Mouse (Mus musculus): ENCODE data around the gene Rps15. TPM values are rescaled to one million over a fixed set of nuclear protein-coding genes. Genes with fewer than 3 reads are reported as not detected.

The Rps15 gene
- polyA plus RNA-seq, 1 experiment, result 2,641 TPM

- no peak overlapping the region for H3K27ac ChIP-seq (ENCODE audit: insufficient read depth, low read length)
- no peak for TF ChIP-seq POLR2A (IDR thresholded peaks at IDR 0.05; ENCODE audit: insufficient read depth, low read length)
- no peak for TF ChIP-seq CTCF (IDR thresholded peaks at IDR 0.05; ENCODE audit: low read depth, low read length)
- TF ChIP-seq EP300 (IDR thresholded peaks at IDR 0.05; ENCODE audit: insufficient read depth, low read depth, low read length), result no peak
- no peak overlapping the region for H3K4me3 ChIP-seq (ENCODE audit: low read depth, low read length)
- no peaks in the 10 kb centered on the region for H3K27me3 ChIP-seq (ENCODE audit: control insufficient read depth, insufficient read depth, low read length, poor library complexity, severe bottlenecking)
- H3K9me3 ChIP-seq (replicated peaks; ENCODE audit: control insufficient read depth, insufficient read depth, low read length, poor library complexity, severe bottlenecking), result no peaks in the 10 kb centered on the region
- H3K9ac ChIP-seq (ENCODE audit: low read depth, poor library complexity, severe bottlenecking), result no peak overlapping the region
- H3K36me3 ChIP-seq (ENCODE audit: control insufficient read depth, insufficient read depth, low read length, poor library complexity, severe bottlenecking), result peaks cover 16% of the 10 kb centered on the region
- no peaks in the 10 kb centered on the region for H3K4me1 ChIP-seq (ENCODE audit: control insufficient read depth, insufficient read depth, low read length)
Observed at GRCm38 (mm10) chr10:80271870-80272585, 20.2 kb upstream of the Rps15 start.

DNA sequence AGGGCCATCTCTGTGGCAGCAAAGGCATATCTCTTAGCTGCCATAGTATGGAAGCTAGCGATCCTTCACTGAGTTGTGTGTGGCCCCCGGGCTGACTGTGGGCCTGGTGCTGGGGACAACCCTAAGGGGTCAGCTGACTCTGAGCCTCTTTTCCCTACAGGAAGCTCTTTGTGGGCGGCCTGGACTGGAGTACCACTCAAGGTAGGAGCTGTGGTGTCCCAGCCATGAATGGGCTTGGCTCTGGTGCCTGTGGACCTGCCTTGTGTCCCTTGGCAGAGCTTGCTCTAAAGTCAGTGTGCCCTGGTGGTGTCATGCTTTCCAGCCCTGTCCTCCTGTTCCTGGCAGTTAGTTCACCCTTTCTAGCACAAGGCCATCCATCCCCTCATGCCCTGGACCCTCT, 18.4 kb upstream of the Rps15 start:
- H3K9me3 ChIP-seq (replicated peaks; ENCODE audit: control insufficient read depth, insufficient read depth, low read length, poor library complexity, severe bottlenecking), result no peaks in the 10 kb centered on the region
- H3K27me3 ChIP-seq (ENCODE audit: control insufficient read depth, insufficient read depth, low read length, poor library complexity, severe bottlenecking), result no peaks in the 10 kb centered on the region
- no peak overlapping the region for H3K9ac ChIP-seq (ENCODE audit: low read depth, poor library complexity, severe bottlenecking)
- peaks cover 19% of the 10 kb centered on the region for H3K36me3 ChIP-seq (ENCODE audit: control insufficient read depth, insufficient read depth, low read length, poor library complexity, severe bottlenecking)
- H3K27ac ChIP-seq (ENCODE audit: insufficient read depth, low read length), result no peak overlapping the region
- H3K4me1 ChIP-seq (ENCODE audit: control insufficient read depth, insufficient read depth, low read length), result no peaks in the 10 kb centered on the region
- no peak overlapping the region for H3K4me3 ChIP-seq (ENCODE audit: low read depth, low read length)
- TF ChIP-seq CTCF (IDR thresholded peaks at IDR 0.05; ENCODE audit: low read depth, low read length) (no peak), POLR2A (IDR thresholded peaks at IDR 0.05; ENCODE audit: insufficient read depth, low read length) (no peak), EP300 (IDR thresholded peaks at IDR 0.05; ENCODE audit: insufficient read depth, low read depth, low read length) (no peak)

DNA sequence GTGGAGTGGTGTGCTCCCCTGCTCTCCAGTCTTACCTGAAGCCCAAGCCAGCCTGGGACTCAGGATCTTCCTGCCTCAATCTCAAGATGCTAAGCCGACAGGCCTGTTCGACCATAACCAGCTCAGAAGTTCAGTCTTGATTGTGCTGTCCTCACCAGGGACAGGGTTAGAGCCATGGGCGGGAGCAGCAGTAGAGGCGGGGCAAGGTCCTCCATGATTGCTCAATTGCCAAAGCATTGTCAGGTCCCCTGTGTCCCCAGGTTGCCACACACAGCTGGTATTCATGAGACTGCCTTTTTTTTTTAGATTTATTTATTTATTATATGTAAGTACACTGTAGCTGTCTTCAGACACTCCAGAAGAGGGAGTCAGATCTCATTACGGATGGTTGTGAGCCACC, 16.0 kb upstream of the Rps15 start:
- Histone ChIP-seq H3K9me3 (replicated peaks; ENCODE audit: control insufficient read depth, insufficient read depth, low read length, poor library complexity, severe bottlenecking) (no peaks in the 10 kb centered on the region), H3K36me3 (ENCODE audit: control insufficient read depth, insufficient read depth, low read length, poor library complexity, severe bottlenecking) (peaks cover 35% of the 10 kb centered on the region), H3K4me1 (ENCODE audit: control insufficient read depth, insufficient read depth, low read length) (no peaks in the 10 kb centered on the region), H3K27ac (ENCODE audit: insufficient read depth, low read length) (no peak overlapping the region), H3K9ac (ENCODE audit: low read depth, poor library complexity, severe bottlenecking) (no peak overlapping the region), H3K4me3 (ENCODE audit: low read depth, low read length) (no peak overlapping the region), H3K27me3 (ENCODE audit: control insufficient read depth, insufficient read depth, low read length, poor library complexity, severe bottlenecking) (no peaks in the 10 kb centered on the region)
- no peak for TF ChIP-seq CTCF (IDR thresholded peaks at IDR 0.05; ENCODE audit: low read depth, low read length)
- TF ChIP-seq POLR2A (IDR thresholded peaks at IDR 0.05; ENCODE audit: insufficient read depth, low read length), result no peak
- TF ChIP-seq EP300 (IDR thresholded peaks at IDR 0.05; ENCODE audit: insufficient read depth, low read depth, low read length), result no peak

DNA sequence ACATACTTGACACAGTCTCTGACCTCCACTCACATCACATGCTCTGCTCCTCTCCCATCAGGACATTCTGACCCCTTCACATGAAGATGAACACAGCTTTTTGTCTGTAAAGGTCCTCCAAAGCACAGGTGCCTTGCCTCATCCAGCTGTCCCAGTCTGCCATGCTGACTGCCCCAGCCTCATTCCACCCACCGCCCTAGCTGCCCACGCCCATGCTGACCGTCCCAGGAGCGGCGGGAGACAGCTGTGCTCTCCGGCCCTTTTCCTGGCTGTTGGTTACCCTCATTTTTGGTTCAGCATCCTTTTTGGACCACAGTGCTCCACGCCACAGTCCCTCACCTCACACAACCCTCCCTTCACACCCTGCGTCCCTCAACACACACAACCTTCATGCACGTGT, 13.9 kb upstream of the Rps15 start:
- H3K9ac ChIP-seq (ENCODE audit: low read depth, poor library complexity, severe bottlenecking), result no peak overlapping the region
- no peaks in the 10 kb centered on the region for H3K27me3 ChIP-seq (ENCODE audit: control insufficient read depth, insufficient read depth, low read length, poor library complexity, severe bottlenecking)
- TF ChIP-seq CTCF (IDR thresholded peaks at IDR 0.05; ENCODE audit: low read depth, low read length) (no peak), POLR2A (IDR thresholded peaks at IDR 0.05; ENCODE audit: insufficient read depth, low read length) (no peak), EP300 (IDR thresholded peaks at IDR 0.05; ENCODE audit: insufficient read depth, low read depth, low read length) (no peak)
- H3K36me3 ChIP-seq (ENCODE audit: control insufficient read depth, insufficient read depth, low read length, poor library complexity, severe bottlenecking), result peaks cover 45% of the 10 kb centered on the region
- H3K4me1 ChIP-seq (ENCODE audit: control insufficient read depth, insufficient read depth, low read length), result no peaks in the 10 kb centered on the region
- H3K4me3 ChIP-seq (ENCODE audit: low read depth, low read length), result no peak overlapping the region
- H3K27ac ChIP-seq (ENCODE audit: insufficient read depth, low read length), result no peak overlapping the region
- H3K9me3 ChIP-seq (replicated peaks; ENCODE audit: control insufficient read depth, insufficient read depth, low read length, poor library complexity, severe bottlenecking), result no peaks in the 10 kb centered on the region

DNA sequence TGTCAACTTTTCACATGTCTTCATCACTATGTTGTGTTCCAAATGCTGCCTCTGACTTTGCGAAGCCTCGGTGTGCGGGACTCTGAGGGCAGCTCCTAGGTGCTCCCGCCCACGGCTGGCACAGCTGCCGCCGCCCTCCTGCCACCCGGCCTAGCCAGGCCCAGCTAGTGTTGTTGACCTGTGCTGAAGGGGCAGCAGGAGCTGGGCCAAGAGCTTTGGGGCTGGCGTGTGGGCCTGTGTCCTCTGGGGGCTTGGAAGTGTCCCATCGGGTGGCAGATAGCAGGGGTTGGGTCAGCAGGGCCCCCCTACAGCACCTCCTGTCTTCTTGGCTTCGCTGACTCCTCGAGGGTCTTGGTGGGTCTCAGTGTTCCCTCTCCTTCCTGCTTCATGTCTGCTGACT, 13.0 kb upstream of the Rps15 start:
- no peaks in the 10 kb centered on the region for H3K9me3 ChIP-seq (replicated peaks; ENCODE audit: control insufficient read depth, insufficient read depth, low read length, poor library complexity, severe bottlenecking)
- TF ChIP-seq CTCF (IDR thresholded peaks at IDR 0.05; ENCODE audit: low read depth, low read length) (no peak), POLR2A (IDR thresholded peaks at IDR 0.05; ENCODE audit: insufficient read depth, low read length) (no peak), EP300 (IDR thresholded peaks at IDR 0.05; ENCODE audit: insufficient read depth, low read depth, low read length) (no peak)
- H3K36me3 ChIP-seq (ENCODE audit: control insufficient read depth, insufficient read depth, low read length, poor library complexity, severe bottlenecking), result peaks cover 49% of the 10 kb centered on the region
- no peak overlapping the region for H3K27ac ChIP-seq (ENCODE audit: insufficient read depth, low read length)
- no peak overlapping the region for H3K4me3 ChIP-seq (ENCODE audit: low read depth, low read length)
- no peaks in the 10 kb centered on the region for H3K27me3 ChIP-seq (ENCODE audit: control insufficient read depth, insufficient read depth, low read length, poor library complexity, severe bottlenecking)
- no peaks in the 10 kb centered on the region for H3K4me1 ChIP-seq (ENCODE audit: control insufficient read depth, insufficient read depth, low read length)
- no peak overlapping the region for H3K9ac ChIP-seq (ENCODE audit: low read depth, poor library complexity, severe bottlenecking)

DNA sequence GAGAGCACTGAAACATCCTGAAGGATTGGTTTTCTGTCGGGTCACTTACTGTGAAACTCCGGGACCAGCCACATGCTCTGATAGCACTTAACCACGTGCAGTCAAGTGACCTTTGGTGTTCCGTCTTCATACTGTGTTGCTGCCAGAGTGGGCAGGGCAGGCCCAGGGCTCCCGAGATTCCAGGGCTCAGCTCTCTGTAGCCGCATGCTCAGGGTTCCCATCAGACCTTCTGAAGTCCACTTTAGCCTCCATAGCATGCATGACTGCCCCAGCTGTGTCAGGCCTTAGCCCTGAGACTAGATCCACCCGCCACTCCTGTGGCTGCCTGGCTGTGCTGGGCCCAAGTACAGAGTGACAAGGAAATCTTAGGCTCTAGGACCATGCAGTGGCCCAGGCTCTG, 10.9 kb upstream of the Rps15 start:
- no peak overlapping the region for H3K27ac ChIP-seq (ENCODE audit: insufficient read depth, low read length)
- TF ChIP-seq POLR2A (IDR thresholded peaks at IDR 0.05; ENCODE audit: insufficient read depth, low read length) (no peak), EP300 (IDR thresholded peaks at IDR 0.05; ENCODE audit: insufficient read depth, low read depth, low read length) (no peak), CTCF (IDR thresholded peaks at IDR 0.05; ENCODE audit: low read depth, low read length) (no peak)
- H3K36me3 ChIP-seq (ENCODE audit: control insufficient read depth, insufficient read depth, low read length, poor library complexity, severe bottlenecking), result peaks cover 66% of the 10 kb centered on the region
- no peaks in the 10 kb centered on the region for H3K4me1 ChIP-seq (ENCODE audit: control insufficient read depth, insufficient read depth, low read length)
- H3K4me3 ChIP-seq (ENCODE audit: low read depth, low read length), result no peak overlapping the region
- no peaks in the 10 kb centered on the region for H3K27me3 ChIP-seq (ENCODE audit: control insufficient read depth, insufficient read depth, low read length, poor library complexity, severe bottlenecking)
- no peak overlapping the region for H3K9ac ChIP-seq (ENCODE audit: low read depth, poor library complexity, severe bottlenecking)
- no peaks in the 10 kb centered on the region for H3K9me3 ChIP-seq (replicated peaks; ENCODE audit: control insufficient read depth, insufficient read depth, low read length, poor library complexity, severe bottlenecking)
